Mouse (Mus musculus): Measurements from ENCODE around the gene Pcnp. TPM values are rescaled to one million over a fixed set of nuclear protein-coding genes. Genes with fewer than 3 reads are reported as not detected.

Gene Pcnp
- polyA plus RNA-seq (2015; fragmentation: Nextera tagmentation; extraction: Ambion mirVana), result 91.1 and 103 TPM in 2 replicates

DNA sequence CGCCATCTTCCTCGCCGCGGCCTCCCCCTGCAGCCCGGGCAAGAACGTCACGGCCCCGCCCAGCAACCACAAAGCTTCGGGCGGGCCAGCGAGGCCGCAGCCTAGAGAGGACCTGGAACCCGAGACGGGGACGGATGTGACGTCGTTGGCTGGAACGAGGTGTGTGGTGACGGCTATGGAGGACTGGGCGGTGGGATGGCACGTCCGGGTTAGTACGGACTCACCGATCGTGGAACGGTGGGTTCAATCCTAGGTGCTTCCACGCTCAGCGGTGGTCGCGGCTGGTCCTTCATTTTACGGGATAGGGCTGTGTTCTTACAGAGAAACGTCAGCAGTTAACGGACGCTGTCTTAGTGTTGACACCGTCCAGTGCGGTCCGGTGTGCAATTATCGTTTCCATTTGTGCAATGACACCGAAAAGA, at the start of gene Pcnp:
Gene Pcnp (minus strand): TSS at position 79 of the 422 bp plus-strand sequence.

DNA sequence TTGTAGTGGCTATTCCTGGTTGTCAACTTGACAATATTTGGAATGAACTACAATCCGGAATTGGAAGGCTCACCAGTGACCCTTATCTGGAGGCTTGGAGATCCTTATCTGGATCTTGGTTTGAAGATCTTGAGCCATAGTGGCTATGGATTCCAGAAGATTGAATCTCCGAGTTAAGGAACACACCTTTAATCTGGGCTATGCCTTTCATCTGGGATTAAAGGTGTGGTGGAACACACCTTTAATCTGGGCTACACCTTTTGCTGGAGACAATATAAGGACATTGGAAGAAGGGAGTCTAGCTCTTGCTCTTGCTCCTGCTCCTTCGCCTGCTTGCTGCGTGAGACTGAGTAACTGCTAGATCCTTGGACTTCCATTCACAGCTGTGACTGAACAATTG, 18.5 kb upstream of the Pcnp start, which contains the start of gene Senp7:
Gene Senp7 (plus strand): TSS at position 301 of the 400 bp plus-strand sequence.

DNA sequence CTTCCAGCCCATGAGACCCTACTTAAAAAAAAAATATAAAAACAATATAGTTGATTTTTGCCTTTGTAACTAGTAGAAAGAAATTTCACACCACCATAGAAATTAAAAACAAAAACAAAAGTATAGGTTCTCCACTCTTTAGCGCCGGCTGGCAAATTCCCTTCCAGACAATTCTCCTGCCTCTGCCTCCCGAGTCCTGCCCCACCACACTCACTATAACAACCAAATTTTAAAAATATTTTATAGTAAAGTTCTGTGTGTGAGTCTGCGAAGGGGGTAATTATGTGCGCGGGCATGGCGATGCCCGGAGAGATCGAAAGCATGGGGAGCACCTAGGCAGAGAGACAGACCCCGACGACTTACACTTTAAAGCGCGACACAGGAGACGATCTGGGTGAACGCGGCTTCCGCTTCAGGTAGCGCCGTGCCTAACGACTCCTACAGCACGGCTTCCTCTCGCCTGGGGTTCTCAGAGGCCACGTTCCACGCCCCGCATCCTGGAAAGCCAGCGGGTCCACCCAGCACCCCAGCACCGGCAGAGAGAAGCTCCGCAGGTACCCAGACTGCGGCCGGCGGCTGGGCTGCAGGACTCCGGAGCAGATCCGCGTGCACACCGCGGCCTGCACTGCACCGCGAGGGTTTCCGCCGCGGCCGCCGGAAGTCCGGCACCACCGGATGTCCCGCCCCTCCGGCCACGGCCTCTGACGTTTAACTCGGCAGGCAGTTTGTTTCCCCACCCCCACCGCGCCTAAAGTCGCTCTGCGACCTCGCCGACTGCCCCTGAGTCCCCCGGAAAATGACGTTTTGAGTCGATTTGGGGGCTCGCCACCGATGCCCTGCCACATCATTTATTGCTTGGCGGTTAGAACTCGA, 7.8 kb upstream of the Pcnp start, which contains the start of gene Trmt10c:
Gene Trmt10c (minus strand): TSS at position 682 of the 873 bp plus-strand sequence.

DNA sequence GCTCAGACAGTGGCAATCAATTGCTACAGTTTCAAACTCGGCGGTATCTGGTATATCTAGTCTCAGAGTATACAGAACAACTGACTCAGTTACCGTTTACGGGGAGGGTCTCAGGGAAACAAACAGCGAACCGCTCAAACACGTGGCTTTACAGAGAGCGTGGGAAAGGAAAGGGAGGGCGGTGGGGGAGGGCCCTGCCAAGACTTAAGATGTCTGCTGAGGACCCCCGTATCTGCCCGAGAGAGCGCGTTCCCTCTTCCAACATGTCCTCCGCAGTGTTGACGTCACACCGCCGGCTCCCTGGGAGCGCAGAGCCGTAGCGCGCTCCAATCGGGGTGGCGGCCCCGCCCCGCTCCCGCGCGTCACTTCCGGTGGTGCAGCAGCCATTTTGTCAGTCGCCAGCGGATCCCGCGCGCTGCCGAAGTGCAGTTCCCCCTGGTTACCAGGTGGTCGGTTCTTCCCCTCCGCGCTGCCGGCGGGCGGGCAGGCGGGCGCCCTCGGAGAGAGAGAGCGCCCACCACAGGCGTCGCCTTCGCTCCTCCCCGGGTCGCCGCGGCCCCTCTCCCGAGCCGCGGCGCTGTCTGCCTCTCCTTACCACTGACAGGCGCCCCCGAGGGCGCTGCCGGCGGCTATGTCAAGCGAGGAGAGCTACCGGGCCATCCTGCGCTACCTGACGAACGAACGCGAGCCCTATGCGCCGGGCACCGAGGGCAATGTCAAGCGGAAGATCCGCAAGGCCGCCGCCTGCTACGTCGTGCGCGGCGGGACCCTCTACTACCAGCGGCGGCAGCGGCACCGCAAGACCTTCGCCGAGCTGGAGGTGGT, 55.9 kb downstream of the Pcnp start, which contains the start of gene Zbtb11:
Gene Zbtb11 (plus strand): TSS at position 453 of the 825 bp plus-strand sequence.

DNA sequence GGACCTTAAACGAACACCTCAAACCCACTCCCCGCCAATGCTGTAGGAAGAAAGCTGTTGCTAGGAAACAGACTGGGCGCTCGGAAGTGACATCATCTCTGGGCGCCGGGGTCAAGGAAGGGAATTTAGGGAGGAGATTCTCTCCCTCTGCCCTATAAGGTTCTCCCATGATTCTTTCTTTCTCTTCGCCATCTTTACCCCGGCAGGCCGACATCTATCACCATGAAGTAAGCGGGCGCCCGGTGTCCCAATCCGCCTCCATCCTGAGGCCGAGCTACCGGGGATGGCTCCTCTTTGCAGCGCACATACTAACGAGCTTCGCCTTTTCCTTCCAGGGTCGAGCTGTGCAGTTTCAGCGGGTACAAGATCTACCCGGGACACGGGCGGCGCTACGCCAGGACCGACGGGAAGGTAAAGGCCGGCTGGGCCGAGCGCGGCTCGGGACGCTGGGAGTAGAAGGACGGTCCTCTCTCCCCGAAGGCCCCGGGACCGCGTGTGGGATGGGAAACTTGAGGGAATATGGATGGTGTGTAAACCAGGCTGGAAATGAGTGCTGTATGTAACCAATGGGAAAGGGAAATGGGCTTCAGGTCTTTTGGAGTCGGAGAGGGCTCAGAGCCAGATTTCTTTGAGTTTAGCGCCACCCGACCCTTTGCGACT, 63.2 kb downstream of the Pcnp start, which contains the start of gene Rpl24:
Gene Rpl24 (plus strand): TSS at position 64 of the 660 bp plus-strand sequence.

Small RNA genes within 50 kb of the gene (microRNA-seq; reads per million reads assigned to microRNA genes)
- 0 reads per million in 2 experiments for gene Gm24047

Other genes with a start within 250 kb of the Pcnp start
- 1.2 and 1.3 TPM in 2 replicates for gene Nfkbiz, start 190.8 kb downstream of the Pcnp start, polyA plus RNA-seq (2015; fragmentation: Nextera tagmentation; extraction: Ambion mirVana)
- 0.08 and 0.15 TPM in 2 replicates for gene Nxpe3, start 134.5 kb downstream of the Pcnp start, polyA plus RNA-seq (2015; fragmentation: Nextera tagmentation; extraction: Ambion mirVana)
- 2.6 and 3.0 TPM in 2 replicates for gene Cep97, start 94.9 kb downstream of the Pcnp start, polyA plus RNA-seq (2015; fragmentation: Nextera tagmentation; extraction: Ambion mirVana)
- 687 and 750 TPM in 2 replicates for gene Rpl24, start 63.5 kb downstream of the Pcnp start, polyA plus RNA-seq (2015; fragmentation: Nextera tagmentation; extraction: Ambion mirVana)
- gene Zbtb11, start 55.9 kb downstream of the Pcnp start, polyA plus RNA-seq (2015; fragmentation: Nextera tagmentation; extraction: Ambion mirVana), result 6.1 and 7.4 TPM in 2 replicates
- 19.4 and 20.1 TPM in 2 replicates for gene Trmt10c, start 8.1 kb upstream of the Pcnp start, polyA plus RNA-seq (2015; fragmentation: Nextera tagmentation; extraction: Ambion mirVana)
- 14.0 and 15.3 TPM in 2 replicates for gene Senp7, start 18.6 kb upstream of the Pcnp start, polyA plus RNA-seq (2015; fragmentation: Nextera tagmentation; extraction: Ambion mirVana)
- 0.06 and 0.09 TPM in 2 replicates for gene Impg2, start 174.6 kb upstream of the Pcnp start, polyA plus RNA-seq (2015; fragmentation: Nextera tagmentation; extraction: Ambion mirVana)

Measured in skeletal muscle tissue, postnatal 0 days (tissue).